Mouse (Mus musculus) liver, embryonic 11.5 days (tissue): ENCODE data around the gene Opn1sw. TPM values are rescaled to one million over a fixed set of nuclear protein-coding genes. Genes with fewer than 3 reads are reported as not detected.
"Not testable (repeated sequence)": the region's sequence is repeated elsewhere in the genome, so short reads cannot be mapped to it uniquely, and the experiment has no call there.

Experiments
- ATAC-seq: fragments of 200-750 bp; cut with Nextera tagmentation; replicated peaks from 2 replicates; pipeline ENCODE4 v1.8.0; 2017; ENCODE audit warnings: moderate number of reproducible peaks, mild to moderate bottlenecking, moderate TSS enrichment, moderate library complexity; ENCODE audit not compliant: low FRiP score
- DNase-seq: peaks from one replicate; pipeline ENCODE4 v3.0.0-alpha.2; 2017; ENCODE audit warnings: low spot score
- H3K27ac ChIP-seq: fragments of 300-500 bp; sonication (generic); 2 replicates; pipeline ENCODE4 v1.5.1; 2014; ENCODE audit warnings: mild to moderate bottlenecking, low read depth, low read length, control low read depth
- H3K27me3 ChIP-seq: fragments of 300-500 bp; sonication (generic); replicated peaks from 2 replicates; pipeline ENCODE4 v1.6.1; 2014; ENCODE audit warnings: low read length, mixed read lengths; ENCODE audit not compliant: control insufficient read depth, insufficient read depth
- H3K36me3 ChIP-seq: fragments of 300-500 bp; sonication (generic); 2 replicates; pipeline ENCODE4 v1.6.1; 2014; ENCODE audit warnings: mild to moderate bottlenecking, low read length, moderate library complexity, mixed read lengths; ENCODE audit not compliant: control insufficient read depth, insufficient read depth
- H3K4me1 ChIP-seq: fragments of 300-500 bp; sonication (generic); replicated peaks from 2 replicates; pipeline ENCODE4 v1.6.1; 2014; ENCODE audit warnings: low read length, mixed read lengths; ENCODE audit not compliant: control insufficient read depth, insufficient read depth
- H3K4me2 ChIP-seq: fragments of 300-500 bp; sonication (generic); 2 replicates; pipeline ENCODE4 v1.6.1; 2014; ENCODE audit warnings: mild to moderate bottlenecking, control low read depth, moderate library complexity
- H3K4me3 ChIP-seq: fragments of 300-500 bp; sonication (generic); 2 replicates; pipeline ENCODE4 v1.5.1; 2014; ENCODE audit warnings: low read depth, low read length, control low read depth
- H3K9ac ChIP-seq: fragments of 300-500 bp; sonication (generic); 2 replicates; pipeline ENCODE4 v1.6.1; 2014; ENCODE audit warnings: low read depth, low read length, control low read depth
- H3K9me3 ChIP-seq: fragments of 300-500 bp; sonication (generic); 2 replicates; pipeline ENCODE4 v1.6.1; 2016; ENCODE audit warnings: low read length, inconsistent platforms, mixed read lengths; ENCODE audit not compliant: control insufficient read depth
- WGBS: fragments of 180-500 bp; shearing (Covaris S2); extraction: QIAGEN DNeasy Blood & Tissue Kit; methylation state at CpG from one replicate; pipeline ENCODE4 v1.1.7; 2014; 5-methylcytosine and 5-hydroxymethylcytosine counted together
- microRNA-seq: library from miRNA; unstranded; fragments of <30 nt; microRNA quantifications from one replicate; pipeline ENCODE4, GENCODE M21; 2017; ENCODE audit warnings: borderline number of aligned reads
- polyA plus RNA-seq: library from polyadenylated mRNA; unstranded; fragments of >200 nt; fragmentation: Nextera tagmentation; extraction: Ambion mirVana; gene quantifications from 2 replicates; pipeline ENCODE4 v1.2.1, GENCODE M21; 2014

Gene Opn1sw
- polyA plus RNA-seq, 1 experiment from 2014 or later, result 0.53 TPM

DNA sequence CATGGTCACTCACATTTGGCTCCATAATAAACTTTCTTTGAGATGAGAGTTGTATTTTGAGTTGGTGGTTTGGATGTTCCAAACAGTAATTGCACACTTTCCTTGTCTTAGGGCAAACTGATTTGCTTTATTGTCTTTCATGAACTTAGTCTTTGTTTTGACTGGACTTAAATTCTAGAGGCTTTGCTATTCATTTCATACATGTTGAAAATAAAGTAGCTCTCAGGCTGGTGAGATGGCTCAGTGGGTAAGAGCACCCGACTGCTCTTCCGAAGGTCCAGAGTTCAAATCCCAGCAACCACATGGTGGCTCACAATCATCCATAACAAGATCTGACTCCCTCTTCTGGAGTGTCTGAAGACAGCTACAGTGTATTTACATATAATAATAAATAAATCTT, 41.8 kb downstream of the Opn1sw start:
- ATAC-seq, H3K27me3 ChIP-seq, H3K4me3 ChIP-seq, H3K36me3 ChIP-seq, DNase-seq, H3K9ac ChIP-seq, H3K4me1 ChIP-seq, H3K4me2 ChIP-seq, H3K9me3 ChIP-seq, H3K27ac ChIP-seq: not testable (repeated sequence)
- WGBS, result 84% methylated on average over 2 of the region's 2 CpGs

DNA sequence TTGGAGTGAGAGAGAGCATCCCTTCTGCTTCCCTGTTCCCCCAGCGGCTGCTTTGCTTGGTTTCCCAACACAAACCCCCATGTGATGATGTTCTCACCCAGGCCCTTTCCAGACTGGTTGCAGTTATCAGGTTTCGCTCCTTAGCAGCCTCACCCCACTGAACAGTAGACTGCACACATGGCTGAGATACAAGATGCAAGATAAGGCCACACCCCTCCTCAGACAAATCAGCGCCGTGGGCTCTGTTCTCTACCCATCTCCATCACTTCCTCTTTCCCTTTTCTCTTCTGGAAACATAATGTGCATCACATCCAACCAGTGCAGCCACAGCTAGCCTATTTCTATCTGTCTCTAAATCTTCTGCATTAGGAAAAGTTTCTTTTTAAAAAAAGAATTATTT, 58.8 kb downstream of the Opn1sw start:
- 51% methylated on average over 4 of the region's 4 CpGs for WGBS
- Histone ChIP-seq H3K9ac (no peak overlapping the region), H3K27me3 (0 out of 2 replicates have a peak, but pooled peaks cover 2% of the 10 kb centered on the region), H3K9me3 (no peaks in the 10 kb centered on the region), H3K36me3 (no peaks in the 10 kb centered on the region), H3K4me2 (no peak overlapping the region), H3K4me1 (no peaks in the 10 kb centered on the region), H3K4me3 (no peak overlapping the region), H3K27ac (no peak overlapping the region)
- DNase-seq, result no peak
- ATAC-seq, result no peak

DNA sequence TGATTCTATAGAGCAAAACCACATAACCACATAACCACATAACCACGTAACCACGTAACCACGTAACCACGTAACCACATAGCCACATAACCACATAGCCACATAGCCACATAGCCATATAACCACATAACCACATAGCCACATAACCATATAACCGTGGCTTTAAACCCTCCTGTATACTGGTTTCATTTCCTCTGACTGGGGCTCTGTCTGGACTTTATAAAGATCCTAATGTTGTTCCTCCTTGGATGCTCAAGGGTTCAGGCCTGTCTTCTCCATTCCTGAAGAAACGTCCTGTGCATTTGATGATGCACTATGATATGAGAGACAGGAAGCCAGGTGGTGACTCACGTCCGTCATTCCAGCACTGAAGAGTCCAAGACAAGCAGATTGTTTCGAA, 61.3 kb downstream of the Opn1sw start:
- Histone ChIP-seq H3K9me3 (no peaks in the 10 kb centered on the region), H3K4me3 (no peak overlapping the region), H3K27me3 (0 out of 2 replicates have a peak, but pooled peaks cover 2% of the 10 kb centered on the region), H3K36me3 (no peaks in the 10 kb centered on the region), H3K27ac (no peak overlapping the region), H3K4me1 (no peaks in the 10 kb centered on the region), H3K4me2 (no peak overlapping the region), H3K9ac (no peak overlapping the region)
- ATAC-seq (no peak), DNase-seq (no peak)
- WGBS, result 73% methylated on average over 9 of the region's 9 CpGs

Small RNA genes lying within 50 kb of the gene (microRNA-seq; reads per million reads assigned to microRNA genes)
- gene Gm26220, result not detected
- not detected for gene Gm44354

Other genes starting within 250 kb of the Opn1sw start
- gene Rbm28, start 223.5 kb downstream of the Opn1sw start, polyA plus RNA-seq, result 48.4 and 54.6 TPM in 2 replicates
- 0.34 and 0.55 TPM in 2 replicates for gene Prrt4, start 208.9 kb downstream of the Opn1sw start, polyA plus RNA-seq
- 26.5 and 26.7 TPM in 2 replicates for gene Impdh1, start 172.1 kb downstream of the Opn1sw start, polyA plus RNA-seq
- gene Hilpda, start 116.0 kb downstream of the Opn1sw start, polyA plus RNA-seq, result 34.2 and 35.3 TPM in 2 replicates
- gene Fam71f2, start 108.9 kb downstream of the Opn1sw start, polyA plus RNA-seq, result 0.47 and 0.58 TPM in 2 replicates
- 0.25 TPM in 1 of 2 replicates, not detected in the other for gene Fam71f1, start 69.3 kb downstream of the Opn1sw start, polyA plus RNA-seq
- 197 and 222 TPM in 2 replicates for gene Calu, start 40.4 kb downstream of the Opn1sw start, polyA plus RNA-seq
- 4.1 and 5.6 TPM in 2 replicates for gene Ccdc136, start 7.8 kb upstream of the Opn1sw start, polyA plus RNA-seq
- gene Flnc, start 44.8 kb upstream of the Opn1sw start, polyA plus RNA-seq, result 4.7 and 6.2 TPM in 2 replicates
- gene Atp6v1f, start 79.2 kb upstream of the Opn1sw start, polyA plus RNA-seq, result 223 and 247 TPM in 2 replicates
- gene Atp6v1fnb, start 83.0 kb upstream of the Opn1sw start, polyA plus RNA-seq, result 0.34 and 0.55 TPM in 2 replicates
- gene Kcp, start 119.5 kb upstream of the Opn1sw start, polyA plus RNA-seq, result 9.2 and 9.5 TPM in 2 replicates
- 8.2 and 9.4 TPM in 2 replicates for gene Irf5, start 138.2 kb upstream of the Opn1sw start, polyA plus RNA-seq
- gene Tnpo3, start 221.4 kb upstream of the Opn1sw start, polyA plus RNA-seq, result 86.5 and 94.0 TPM in 2 replicates